Mouse (Mus musculus): ENCODE results near the gene Rlbp1.
A peak's percentile ranks its signal among the peaks of the same experiment; 100 is the strongest.

The Rlbp1 gene

DNA sequence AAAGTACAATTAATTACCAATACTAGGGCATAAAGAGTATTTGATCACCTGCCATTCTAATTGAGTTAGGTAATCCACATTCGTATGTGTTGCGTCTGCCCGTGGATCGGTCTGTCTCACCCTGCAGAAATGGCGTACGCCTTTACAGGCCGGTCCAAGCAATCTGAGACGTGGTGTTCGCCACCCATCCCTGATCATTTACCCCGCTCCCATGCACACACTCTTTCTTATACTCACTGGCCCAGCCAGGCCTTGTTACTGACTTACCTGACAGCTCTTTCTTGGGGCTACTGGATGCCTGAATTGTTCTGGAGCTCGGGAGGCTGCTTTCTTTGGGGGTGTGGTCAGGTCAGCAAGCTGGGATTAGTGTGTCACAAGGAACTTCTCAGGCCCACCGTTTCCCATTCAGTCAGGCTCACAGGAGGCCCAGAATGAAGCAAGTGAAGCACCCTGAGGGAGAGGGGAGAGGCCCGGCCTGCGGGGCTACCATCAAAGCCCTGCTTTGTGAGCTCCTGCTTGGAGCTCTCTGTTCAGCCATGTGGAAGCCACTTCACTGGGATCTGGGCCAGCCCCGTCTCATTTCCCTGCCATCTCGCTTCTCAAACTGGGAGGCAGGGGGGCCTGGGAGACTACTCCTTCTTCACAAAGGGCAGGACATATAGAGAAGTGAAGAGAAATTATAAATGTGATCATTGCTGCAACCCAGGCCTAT is at the start of gene Rlbp1:
Rlbp1 (minus strand) TSS at position 627 of the 712 bp plus-strand sequence.
- no peak for DNase-seq

DNA sequence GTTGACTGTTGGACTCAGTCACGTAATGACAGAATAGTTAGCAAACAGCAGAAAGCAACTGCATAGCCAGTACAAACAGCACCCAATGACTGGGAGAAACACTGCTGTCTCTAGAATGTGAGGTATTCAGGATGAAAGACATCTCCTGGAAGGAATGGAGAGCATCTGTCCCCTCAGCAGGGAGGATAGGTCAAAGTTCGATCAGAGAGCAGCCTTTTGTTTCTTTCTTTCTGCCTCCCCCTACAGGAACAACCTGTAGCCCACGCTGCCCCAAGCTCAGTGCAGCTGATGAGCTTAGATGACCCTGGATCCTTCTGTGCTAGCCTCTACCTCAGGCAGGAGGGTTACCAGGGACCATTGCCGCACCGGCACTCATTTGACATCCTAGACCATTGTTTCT is 41.4 kb upstream of the Rlbp1 start:
- no peak for DNase-seq

- no peak for DNase-seq
Measured at GRCm38 (mm10) chr7:79425804-79426203, 39.0 kb upstream of the Rlbp1 start.

DNA sequence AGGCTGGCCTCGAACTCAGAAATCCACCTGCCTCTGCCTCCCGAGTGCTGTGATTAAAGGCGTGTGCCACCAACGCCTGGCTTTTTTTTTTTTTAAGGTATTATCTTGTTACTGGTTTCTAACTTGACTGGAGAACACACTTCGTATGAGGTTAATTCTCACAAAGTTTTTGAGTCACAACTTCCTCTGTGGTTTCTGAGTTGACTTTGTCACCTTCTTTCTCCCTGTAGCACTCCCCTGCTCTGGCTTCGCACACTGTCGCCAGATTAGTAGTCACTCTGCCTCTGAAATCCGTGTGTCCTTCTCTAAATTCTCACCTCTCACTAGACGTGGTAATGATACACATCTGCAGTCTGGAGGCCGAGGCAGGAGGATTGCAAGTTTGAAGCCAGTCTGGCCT is 36.0 kb upstream of the Rlbp1 start:
- DNase-seq = no peak

- no peak for DNase-seq
Measured at GRCm38 (mm10) chr7:79419950-79420349, 33.1 kb upstream of the Rlbp1 start.

DNA sequence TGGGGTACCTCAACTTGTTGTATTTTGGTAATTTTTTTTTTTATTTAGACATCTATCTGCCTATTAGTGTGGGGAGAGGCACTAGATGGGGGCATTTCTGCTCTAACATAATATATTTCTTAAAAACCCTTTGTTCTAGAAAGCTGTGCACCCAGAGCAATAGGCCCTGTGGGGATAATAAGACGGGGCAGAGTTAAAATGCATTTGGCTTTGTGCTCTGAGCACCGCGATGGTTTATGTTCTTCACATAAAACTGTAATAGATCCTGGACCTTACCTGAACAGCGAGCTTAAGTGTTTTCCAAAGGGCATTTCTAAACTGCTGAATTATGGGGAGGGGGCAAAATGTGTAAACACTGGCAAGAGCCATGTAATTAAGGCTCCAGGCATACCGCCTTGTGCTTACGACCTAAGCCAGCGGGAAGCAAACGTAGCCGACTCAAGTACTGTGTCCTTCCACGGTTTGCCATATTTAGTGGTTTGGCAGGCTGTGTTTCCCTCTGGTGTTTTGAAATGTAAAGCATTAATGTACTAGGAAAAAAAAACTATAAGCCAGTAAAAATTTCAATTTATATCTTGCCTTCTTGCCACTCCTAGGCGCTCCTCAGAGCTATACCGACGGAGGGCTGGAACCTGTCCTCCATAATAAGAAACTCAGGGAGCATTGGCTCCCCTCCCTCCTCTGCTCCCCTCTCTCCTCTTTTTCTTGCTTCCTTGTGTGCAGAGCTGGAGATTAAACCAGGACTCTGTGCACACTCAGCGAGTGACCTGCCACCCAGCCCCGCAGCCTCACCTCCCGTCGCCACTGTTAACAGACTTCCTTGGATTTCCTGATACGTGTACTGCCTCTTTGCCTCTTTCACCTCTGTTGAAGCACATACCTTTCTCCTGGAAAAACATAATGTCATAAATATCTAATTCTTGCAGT is 27.9 kb upstream of the Rlbp1 start:
- DNase-seq = no peak

GRCm38 (mm10) chr7:79400296-79400695 is 13.4 kb upstream of the Rlbp1 start:
- no peak for DNase-seq

DNA sequence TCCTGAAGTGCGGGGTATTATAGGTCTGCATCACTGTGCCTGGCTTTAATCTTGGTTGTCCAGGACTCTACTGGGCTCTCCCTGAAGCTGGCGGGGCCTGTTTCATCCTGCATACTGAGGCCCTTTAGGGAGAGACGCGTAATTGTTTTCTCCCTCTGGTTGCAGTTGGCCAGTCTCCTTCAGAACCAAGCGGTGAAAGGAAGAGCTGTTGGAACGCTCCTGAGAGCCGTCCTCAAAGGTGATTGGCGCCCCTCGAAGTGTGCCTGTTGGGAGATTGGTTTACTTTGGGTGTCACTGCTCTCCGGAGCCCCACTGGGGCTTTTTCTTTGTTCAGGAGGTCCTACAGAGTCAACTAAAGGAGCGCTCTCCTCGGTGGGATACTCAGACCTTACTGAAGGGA is 12.1 kb upstream of the Rlbp1 start:
- DNase-seq = no peak

GRCm38 (mm10) chr7:79398426-79398825 is 11.6 kb upstream of the Rlbp1 start:
- DNase-seq = no peak

GRCm38 (mm10) chr7:79397446-79397963 is 10.7 kb upstream of the Rlbp1 start:
- DNase-seq = no peak

- no peak for DNase-seq
Measured at GRCm38 (mm10) chr7:79395186-79395585, 8.3 kb upstream of the Rlbp1 start.

DNA sequence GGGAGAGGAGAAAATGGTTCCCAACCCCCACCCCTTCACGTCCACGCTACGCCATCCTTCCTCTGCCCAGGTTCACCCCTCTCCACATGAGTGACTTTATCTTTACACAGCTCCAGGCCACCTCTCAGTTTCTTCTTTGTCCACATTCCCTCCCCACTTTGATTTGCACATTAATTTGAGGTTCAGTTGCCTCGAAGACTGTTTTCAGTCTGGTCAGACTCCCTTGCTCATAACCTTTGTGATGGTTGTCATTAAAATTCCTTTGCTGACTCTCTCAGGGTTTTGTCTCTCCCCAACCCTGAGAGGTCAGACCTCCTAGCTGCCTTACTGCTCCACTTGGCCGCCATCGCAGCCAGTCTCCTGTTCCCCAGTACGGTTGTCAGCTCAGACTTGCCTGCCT is 7.8 kb upstream of the Rlbp1 start:
- no peak for DNase-seq

DNA sequence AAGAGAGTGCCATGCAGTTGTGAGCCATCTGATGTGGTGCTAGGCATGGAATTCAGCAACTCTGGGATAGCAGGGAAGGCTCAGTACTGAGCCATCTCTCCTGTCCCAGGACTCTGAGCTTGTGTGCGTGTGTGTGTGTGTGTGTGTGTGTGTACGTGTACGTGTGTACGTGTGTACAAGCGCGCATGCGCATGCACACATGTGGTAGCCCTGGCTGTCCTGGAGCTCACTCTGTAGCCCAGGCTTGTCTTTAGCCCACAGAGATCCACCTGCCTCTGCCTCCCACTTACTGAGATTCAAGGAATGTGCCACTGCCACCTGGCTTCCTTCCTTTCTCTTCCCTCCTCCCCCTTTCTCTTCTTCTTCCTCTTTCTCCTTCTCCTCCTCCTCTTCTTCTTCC is 7.1 kb upstream of the Rlbp1 start:
- DNase-seq = no peak

DNA sequence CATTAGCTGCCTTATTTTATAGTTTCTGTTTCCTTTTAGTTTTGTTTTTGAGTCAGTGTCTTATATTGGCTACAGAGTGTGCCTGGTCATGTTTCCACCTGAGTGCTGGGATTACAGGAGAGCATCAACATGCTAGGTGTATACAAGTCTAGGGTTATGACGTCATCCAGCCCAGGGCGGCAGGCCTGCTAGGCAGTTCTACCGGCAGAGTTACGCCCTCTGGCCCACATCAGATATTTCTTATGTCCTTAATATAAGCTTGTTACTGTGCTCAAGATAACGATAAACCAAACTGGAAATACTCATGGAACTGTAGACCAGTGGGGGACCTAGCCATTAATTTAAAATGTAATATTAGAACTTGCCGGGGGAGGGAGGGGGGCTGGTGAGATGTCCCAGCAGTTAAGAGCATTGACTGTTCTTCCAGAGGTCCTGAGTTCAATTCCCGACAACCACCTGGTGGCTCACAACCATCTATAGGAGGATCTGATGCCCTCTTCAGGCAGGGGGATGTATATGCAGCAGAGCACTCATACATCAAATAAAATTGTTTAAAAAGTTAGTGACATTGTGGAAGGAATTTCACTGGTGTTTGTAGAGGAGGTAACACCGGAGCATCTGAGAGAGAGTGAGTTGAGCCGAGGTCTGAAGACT is 6.1 kb upstream of the Rlbp1 start:
- DNase-seq = peak in 1 of 2 experiments; percentile 13

- DNase-seq = peak; percentile 94 to 95
Measured at GRCm38 (mm10) chr7:79391883-79392649, 5.2 kb upstream of the Rlbp1 start, which contains the start of gene Fanci. Gene Fanci, plus strand, starts transcription at chr7:79391929.

GRCm38 (mm10) chr7:79391471-79391870 is 4.6 kb upstream of the Rlbp1 start:
- no peak for DNase-seq

DNA sequence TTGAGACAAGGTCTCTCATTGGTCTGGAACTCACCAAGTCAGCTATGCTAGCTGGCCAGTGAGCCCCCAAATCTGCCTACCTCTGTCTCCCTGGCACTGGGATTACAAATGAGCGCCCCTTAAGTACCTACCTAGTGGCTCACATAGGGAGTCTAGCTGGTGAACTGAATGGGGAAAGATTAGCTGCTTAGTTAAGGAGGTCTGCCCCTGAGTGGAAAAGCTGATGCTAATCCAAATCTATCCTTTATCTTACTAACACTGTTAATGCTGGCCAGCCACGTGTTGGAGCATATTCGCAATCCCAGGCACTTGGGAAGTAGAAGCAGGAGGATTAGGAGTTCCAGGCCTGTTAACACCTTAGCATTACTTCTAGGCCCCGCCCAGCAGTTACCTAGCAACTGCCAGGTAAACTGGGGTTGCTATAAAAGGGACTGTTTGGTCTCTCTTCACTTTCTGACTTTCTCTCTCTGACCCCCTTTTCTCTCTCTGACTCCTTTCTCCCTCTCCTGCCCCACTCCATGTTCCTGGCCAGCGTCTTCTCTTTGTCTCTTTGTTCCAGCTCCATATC is 3.4 kb upstream of the Rlbp1 start:
- no peak for DNase-seq

DNA sequence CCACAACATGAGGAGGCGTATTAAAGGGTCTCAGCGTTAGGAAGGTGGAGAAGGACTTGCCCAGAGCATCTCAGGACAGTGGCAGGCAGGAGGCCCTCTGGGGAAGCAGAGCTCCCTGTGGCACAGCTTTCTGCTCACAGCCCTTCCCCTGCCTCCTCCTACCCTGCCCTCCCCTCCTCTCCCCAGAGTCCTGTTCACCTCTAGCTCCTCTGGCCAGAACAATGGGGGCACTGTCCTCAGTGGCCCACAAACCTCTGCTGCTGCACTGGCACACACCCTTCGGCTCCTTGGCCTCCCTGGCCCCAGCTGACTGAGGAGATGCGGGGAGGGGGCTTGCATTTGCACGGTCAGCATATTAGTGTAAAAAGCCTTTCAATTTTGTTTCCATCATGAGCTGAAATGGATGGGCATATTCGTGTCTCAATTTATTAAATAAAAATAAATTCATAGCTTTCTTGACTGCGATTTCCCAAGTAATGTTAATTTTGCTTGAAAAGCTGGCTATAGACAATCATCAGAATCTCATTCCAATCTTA is 1.9 kb upstream of the Rlbp1 start:
- no peak for DNase-seq

- DNase-seq = no peak
Measured at GRCm38 (mm10) chr7:79387991-79388390, 1.1 kb upstream of the Rlbp1 start.

GRCm38 (mm10) chr7:79387140-79387539 is 292 bp upstream of the Rlbp1 start:
- no peak for DNase-seq

DNA sequence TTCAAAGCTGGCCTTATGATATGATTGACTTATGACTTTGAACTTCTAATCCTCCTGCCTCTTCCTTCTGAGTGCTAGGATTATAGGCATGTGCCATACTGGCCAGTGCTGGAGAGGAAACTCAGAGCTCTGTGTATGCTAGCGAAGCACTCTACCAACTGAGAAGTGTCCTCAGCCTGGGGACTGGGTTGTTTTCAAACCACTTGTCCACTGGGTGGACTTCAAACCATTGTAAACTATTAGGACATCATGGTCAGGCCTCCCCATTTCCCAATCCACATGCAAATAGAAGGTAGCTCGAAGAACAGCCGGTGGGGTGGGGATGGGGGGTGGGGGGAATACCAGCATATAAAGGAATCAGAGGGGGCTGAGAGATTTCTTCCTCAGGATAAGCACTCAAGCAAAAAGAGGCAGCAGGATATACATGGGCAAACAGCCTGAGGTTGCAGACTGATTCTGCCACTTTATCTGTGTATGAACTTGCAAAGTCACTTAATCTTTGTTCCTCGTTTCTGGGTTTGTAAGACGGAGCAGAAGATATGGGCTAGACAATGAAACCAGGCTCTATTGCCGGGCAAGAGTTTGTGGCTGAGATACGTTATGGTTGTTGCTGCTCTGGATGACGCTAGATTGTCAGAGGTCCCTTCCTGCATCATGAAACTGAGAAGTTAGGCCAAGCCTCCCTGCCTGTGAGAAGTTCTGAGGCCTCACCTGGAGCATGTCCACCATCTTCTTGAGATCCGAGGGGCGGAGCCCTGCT is 10.2 kb downstream of the Rlbp1 start:
- peak; percentile 35 to 37 for DNase-seq

All from lung, postnatal 4 days (tissue).